Mouse (Mus musculus) megakaryocyte-erythroid progenitor cell, adult 5-6 weeks (primary cell): ENCODE data around the gene A630023A22Rik. TPM values are rescaled to one million over a fixed set of nuclear protein-coding genes. Genes with fewer than 3 reads are reported as not detected.

Experiments
- ATAC-seq: replicated peaks from 2 replicates; pipeline ENCODE4 v1.8.0; 2016; ENCODE audit warnings: mild to moderate bottlenecking, inconsistent platforms; ENCODE audit not compliant: severe bottlenecking, poor library complexity, low FRiP score, low TSS enrichment
- total RNA-seq, 2 experiments: library from RNA; stranded (forward) in 1 of 2; stranded (reverse) in 1 of 2; fragments of 200-1000, 215-1000 nt in 1 of 2; fragments of >200 nt in 1 of 2; fragmentation: Nextera tagmentation in 1 of 2; gene quantifications; 2 replicates each; pipeline ENCODE4 v1.2.3; 2014 to 2017

The A630023A22Rik gene
- total RNA-seq, 2 experiments from 2014 or later = not detected

DNA sequence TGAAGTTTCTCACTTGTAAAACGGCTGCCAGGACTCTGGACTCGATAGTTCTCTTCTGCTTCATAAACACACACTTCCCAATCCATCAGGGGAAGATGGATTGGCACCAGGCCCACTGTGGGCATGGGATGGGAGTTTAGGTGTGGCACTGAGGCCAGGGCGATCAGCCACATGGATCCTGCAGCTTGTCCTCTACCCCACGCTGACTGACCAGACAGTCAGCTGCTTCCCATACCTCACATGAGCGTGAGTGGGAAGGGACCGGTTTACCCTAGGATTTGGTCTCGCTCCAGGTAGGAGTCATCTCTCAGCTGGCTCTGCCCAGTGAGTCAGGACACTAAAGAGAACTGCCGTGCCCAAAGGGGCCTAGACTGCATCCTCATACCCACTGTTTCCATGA, 12.8 kb downstream of the A630023A22Rik start:
- no peak for ATAC-seq

DNA sequence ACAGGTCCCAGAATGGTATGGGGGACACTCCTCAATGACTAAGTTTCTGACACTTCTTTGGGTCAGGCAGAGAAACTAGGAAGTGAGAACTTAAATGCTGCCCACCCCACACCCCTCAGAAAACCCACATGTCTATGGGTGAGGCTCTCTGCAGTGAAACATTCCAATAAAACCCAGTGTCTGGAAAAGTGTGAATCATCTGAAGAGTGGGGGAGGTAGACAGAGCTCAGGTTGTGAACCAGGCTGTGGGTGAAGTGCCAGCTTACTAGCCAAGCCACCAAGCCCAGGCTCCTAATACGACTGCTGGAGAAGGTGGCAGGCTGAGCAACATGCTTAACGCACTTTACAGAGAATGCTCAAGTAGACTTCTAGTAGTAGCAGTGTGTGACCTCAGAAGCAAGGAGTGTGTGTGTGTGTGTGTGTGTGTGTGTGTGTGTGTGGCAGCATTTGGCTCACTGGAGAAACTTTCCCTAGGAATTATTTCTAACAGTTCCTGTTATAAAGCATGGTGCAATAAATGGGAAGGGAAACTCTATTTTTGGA, 14.6 kb downstream of the A630023A22Rik start:
- ATAC-seq = no peak

DNA sequence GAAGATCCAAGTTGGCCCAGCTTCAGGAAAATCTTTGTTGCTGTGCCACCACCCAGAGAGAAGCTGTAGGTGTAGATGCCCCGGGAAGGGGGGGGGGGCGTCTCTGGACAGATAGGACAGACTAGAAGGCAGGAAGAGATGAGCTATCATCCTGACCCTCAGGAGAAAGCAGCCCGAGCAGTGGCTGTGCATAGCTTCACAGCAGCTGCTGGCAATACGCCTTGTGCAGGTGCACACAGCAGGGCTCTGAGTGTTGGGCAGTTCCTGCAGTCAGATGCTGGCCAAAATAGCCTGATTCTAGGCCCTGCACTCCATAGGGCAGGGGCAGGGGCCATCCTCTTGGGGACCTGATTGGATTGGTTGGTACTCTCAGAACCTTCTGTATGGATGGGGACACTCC, 15.7 kb downstream of the A630023A22Rik start:
- ATAC-seq = no peak

DNA sequence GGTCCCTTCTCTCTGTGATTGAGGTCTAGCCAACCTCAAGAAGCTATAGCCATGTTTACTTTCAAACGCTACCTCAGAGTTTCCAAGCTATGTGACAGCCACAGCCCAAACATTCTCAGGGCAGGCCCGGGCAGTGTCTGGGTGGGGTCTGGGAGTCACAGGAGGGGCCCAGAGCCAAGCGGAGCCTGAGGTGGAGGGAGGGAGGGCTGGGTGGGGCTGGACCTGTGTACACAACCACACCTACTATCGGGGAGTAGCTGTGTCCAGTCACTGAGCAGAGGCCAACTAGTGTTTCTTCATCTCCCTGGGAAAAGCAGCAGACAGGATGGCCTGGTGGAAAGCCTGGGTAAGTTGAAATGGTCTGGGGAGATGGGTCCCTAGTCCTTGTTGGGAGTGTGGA, 16.8 kb downstream of the A630023A22Rik start, which contains the start of gene Anxa8:
Anxa8 (plus strand) TSS at position 251 of the 400 bp plus-strand sequence.
- no peak for ATAC-seq

DNA sequence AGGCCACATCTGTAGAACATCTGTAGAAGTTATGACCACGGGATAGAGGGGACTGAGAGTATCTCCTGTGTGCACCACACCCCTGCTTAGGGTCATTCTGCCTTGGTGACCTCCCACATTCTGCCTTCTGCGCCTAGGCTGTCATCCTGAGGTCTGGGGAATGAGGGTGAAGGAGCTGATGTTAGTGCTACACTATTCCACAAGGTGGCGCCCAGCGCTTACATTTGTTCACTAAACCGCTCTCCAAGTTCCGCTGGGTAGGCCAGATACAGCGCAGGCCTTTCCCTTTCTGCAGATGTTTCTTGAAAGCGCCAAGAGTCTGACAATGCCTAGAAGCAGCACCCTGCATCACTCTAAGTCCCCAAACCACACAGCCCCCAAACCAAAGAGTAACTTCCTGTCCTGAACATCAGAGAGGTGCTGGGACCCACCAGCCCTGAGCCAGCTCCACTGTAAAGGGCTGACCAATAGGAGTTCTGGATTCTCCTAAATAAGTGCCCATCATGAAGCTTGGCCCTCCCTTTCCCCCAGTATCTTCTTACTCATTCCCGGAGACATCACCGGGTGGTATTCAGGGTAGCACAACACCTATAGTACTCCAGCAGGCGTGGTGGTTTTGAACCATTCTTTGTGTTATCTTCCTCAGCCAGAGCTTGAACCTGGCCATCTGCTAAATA, 22.1 kb downstream of the A630023A22Rik start:
- peak; percentile 73 for ATAC-seq

DNA sequence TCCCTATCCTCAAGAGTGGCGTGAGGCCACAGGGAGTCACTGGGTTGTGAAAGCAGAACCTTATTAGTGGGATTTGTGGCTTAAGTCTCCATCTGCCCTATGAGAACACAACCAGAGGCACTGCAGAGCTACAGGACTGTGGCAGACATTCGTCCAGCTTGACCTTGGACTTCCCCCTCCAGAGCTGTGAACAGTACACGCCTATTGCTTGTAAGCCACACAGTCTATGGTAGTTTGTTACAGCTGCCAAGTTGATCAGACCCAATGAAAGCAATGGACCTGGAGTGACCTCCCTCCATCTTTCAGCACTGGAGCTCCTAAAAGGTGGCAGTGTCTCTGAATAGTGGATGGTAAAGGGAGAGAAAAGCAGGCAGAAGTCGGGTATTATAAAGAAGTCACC, 24.3 kb downstream of the A630023A22Rik start:
- ATAC-seq = no peak

DNA sequence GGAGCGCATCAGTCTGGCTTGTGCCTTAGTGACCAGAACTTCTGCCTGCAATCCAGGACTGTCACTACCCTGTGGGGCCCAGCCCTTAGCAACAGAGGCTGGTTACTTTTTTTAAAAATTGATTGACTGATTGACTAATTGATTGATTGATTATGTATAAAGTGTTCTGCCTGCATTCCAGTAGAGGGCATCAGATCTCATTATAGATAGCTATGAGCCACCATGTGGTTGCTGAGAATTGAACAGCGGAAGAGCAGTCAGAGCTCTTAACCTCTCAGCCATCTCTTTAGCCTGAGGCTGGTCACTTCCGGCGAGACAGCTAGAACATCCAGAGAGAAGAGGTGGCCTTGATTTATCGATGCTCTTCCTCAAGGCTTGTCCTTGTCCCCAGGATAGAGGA, 25.3 kb downstream of the A630023A22Rik start:
- no peak for ATAC-seq

DNA sequence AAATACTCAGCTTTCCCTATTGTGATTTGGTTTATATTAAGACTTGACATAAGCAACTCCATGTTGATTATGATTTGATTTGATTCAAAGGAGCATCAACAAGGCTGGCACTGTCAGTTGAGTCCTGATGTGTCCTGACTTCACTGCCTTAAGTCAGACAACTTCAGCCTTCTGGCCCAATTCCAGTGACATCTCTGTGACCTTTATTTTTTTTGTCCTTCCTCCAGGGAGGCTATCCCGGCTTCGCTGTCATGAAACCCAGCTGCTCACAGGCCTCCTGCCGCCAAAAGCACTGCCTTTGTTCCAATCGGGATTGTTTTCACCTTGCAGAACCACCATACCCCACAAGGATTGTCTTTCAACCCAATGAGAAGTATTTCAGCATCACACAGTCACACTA, 27.2 kb downstream of the A630023A22Rik start:
- no peak for ATAC-seq

DNA sequence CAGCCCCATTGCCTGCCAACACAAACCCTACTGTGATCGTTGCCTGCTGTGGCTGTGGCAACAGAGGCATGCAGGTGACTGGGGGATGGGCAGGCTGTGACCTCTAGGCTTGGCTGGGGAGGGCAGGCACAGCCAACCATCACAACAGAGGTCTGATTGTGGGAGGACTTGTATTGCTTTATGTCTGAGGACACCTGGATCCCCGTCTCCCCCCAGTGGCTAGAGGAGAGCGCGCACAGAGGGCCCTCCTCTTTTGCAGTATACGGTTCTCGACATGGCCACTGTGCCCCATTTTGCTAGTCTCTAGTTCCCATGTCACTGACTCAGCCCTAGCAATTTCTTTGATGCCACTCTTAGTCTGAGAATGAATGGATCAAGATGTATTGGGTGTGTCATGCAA, 30.9 kb downstream of the A630023A22Rik start:
- ATAC-seq = no peak

DNA sequence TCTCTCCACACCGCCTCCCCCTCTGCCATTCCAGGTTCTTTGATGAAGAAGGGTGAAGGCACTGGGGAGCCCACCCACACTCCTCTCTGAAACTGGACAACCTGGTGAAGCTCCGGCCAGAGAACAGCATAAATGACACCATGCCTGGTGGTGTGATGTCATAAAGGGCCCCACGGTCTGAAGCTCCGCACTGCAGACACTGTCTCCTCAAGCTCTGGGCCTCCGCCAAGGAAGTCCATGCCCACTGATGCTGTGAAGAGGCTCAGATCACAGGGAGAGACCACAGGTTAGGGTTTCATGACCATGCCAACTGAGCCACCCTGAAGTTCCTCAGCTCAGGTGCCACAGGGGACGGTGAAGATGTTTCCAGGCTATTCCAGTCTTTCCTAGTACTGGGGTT, 50.0 kb downstream of the A630023A22Rik start, which contains the start of gene Antxrl:
Antxrl (plus strand) TSS at position 192 of the 400 bp plus-strand sequence.
- no peak for ATAC-seq

DNA sequence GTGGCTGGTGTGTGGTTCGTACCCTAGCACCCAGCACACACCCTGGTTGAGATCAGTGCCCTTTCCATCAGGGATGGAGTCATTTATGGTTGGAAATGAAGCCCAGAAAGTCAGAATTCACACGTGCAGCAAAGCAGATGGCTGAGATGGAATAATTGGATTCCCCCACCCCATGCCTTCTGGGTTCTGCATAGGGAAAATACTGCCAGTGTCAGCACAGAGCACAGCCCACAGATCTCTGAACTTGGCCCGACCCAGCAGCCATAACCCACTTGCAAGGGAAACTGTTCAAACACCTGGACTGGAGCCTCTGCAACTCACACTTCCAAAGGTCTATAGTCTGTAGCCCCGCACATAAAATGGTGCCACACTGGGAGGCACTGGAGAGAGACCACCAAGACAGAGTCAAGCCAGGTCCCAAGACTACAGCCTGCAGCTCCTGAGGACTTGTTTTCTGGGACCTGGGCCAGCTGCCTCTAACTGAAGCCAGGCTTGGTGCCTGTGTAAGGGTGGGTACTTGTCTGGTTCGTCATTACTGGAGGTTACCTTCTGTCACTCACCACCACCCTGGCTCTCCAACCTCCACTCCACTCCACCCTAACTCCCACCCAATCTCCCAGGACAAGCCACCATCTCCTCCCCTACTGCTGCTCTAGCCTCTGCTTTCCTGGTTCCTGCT, 52.3 kb downstream of the A630023A22Rik start:
- no peak for ATAC-seq

DNA sequence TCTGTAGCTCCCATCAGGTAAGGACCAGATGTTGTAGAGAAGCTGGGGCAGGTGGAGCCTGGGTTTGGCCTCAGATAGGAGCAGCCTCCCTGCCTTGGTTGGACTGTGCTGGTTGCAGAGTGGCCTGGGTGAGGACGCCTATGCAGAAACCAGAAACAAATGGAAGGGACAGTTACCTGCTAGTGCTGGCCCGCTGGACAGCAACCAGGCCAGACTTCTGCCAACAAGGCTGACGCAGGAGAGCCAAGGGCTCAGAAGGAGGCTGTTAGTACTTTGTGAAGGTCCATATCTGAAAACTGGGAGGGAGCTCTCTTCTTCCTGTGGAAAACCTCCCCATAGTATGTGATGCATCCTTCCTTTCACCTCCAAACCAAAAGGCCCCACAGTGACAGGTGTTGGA, 59.2 kb downstream of the A630023A22Rik start:
- ATAC-seq = no peak

DNA sequence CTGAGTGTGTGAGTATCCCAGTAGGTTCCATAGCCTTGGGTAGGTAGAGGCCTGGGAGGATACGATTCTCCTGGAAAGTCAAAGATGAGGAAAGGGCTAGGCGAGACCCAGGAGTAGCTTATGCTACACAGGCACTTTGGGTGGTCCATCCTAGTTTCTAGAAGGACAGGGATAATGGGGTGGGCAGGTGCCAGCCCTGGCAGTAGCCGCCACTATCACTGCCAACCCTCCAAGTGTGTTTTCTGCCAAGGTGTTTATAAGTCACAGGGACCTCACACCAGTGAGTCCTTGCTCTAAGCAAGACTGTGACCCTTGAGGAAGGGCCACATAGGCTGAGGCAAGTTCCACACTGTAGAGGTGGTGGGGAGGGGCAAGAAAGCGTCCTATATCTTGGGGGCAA, 61.3 kb downstream of the A630023A22Rik start:
- no peak for ATAC-seq

DNA sequence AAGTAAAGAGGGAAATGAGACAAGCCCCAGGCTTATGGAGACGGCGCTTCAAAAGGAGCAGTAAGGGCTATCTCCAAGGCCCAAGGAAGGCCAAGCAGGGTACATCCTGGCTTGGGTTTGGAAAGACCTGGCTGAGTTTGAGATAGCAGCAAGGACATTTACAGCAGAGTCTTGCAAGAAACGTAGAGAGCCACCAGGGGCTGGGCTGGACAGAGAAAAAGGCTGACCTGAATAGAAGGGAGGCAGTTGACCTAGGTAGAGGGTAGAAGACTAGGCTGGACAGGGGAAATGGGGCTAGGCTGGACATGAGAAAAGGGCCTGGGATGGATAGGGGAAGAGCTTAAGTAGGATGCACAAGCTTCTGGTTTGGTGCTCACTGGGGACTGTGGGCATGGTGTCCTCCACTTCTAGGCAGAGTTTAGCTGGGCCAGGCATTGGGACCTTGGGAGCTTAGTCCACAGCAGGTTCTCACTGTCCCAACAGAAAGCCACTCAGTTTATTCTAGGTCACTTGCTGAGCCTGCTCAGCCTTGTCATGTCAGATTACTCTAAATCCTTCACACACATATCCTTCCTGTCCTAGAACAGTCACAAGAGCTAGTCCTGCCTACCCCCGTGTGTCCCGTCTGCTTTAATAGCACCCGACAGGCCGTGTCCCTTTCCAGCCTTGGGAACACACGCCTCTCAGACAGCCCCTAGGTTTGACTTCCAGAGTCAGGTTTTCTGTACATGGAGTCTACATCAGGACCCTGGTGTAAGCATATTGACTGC, 68.5 kb downstream of the A630023A22Rik start:
- ATAC-seq = no peak

DNA sequence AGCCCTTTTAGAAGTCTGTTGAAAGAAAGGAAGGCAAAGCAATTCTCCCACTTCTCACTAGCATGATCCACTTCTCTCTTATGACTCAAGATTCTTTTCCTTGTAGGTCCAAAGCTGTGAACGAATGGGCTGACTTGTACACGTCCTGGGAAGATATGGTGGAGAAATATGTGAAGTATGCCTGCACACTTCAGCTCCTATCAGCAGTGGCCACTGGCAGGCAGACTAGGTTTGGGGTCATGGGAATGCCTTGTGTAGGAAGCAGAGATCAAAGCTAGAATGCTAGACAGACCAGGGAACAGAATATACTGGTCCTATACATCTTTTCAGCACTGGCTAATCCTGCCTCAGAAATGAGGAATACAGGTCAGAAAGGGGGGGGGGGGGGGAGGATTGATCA, 75.8 kb downstream of the A630023A22Rik start:
- no peak for ATAC-seq

DNA sequence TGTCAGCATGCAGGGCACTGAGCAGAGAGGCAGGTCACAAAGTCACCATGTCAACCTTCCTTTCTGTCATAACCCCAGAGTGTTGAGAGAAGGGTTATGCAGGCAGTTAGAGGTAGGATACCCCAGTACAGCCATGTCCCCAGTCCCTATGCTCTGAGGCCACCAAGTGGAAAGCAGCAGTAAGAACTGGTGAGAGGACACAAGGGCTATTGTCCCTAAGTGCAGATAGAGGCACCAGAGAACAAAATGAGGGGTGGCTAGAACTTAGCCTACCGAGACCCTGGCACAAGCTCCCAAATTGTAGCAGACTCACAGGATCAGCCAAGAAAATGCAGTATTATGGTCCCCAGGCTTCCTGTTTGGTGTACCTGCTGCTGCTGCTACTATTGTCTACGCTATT, 85.6 kb downstream of the A630023A22Rik start:
- ATAC-seq = no peak

DNA sequence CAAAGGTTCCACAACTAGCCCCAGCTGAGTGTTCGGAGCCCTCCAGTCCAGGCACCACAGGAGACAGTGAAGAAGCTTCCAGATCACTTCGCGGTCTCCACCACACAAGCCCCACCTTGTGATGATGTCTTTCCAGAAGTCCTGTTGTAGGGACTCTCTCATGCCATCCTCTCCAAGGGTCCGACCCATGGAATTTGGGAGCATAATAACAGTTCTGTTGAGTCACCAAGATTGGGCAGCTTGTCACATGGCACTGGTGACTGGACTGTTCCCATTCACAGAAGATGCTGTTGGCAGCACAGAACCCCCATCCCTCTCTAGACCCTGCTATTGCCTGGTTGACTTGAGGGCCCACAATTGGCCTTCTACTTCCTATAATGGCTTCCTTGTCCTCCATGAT, 86.2 kb downstream of the A630023A22Rik start, which contains the start of gene Gm5460:
Gm5460 (plus strand) TSS at position 378 of the 400 bp plus-strand sequence.
- ATAC-seq = no peak

DNA sequence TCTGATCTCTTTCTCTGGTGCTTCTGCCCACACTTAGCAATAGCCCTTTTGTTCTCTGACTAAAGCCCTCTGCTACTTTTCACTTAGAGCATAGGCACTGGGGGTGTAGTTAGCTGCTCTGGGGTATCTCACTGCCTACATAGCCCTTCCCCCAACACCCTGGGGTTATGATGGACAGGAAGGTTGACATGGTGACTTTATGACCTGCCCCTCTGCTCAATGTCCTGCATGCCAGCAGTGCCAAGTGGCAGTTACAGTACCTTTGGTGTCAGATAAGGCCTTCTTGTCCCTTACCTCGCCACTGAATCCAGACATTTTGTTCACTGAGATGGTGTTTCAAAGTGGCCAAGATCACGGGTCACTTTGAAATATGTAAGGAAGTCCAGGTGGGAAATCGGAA, 87.5 kb downstream of the A630023A22Rik start, which contains the start of gene Gm30083:
Gm30083 (minus strand) TSS at position 120 of the 400 bp plus-strand sequence.
- no peak for ATAC-seq

DNA sequence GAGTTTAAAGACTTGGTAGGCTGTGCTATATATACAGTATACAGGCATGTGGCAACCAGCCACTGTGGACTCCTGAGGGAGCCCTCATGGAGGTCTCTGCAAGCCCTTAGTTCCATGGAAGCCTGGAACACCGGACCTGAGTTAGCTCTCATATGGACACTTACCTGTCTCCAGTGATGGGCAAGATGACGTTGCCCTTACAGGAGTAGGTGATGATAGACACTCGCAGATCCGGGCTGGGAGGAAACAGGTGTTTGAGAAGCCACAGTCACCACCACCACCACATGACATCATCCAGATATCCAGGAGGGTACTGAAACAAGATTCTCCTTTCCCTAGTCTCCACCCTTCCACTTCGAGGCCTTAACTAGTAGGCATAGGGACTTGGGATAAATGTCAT, 100.2 kb downstream of the A630023A22Rik start:
- ATAC-seq = no peak

DNA sequence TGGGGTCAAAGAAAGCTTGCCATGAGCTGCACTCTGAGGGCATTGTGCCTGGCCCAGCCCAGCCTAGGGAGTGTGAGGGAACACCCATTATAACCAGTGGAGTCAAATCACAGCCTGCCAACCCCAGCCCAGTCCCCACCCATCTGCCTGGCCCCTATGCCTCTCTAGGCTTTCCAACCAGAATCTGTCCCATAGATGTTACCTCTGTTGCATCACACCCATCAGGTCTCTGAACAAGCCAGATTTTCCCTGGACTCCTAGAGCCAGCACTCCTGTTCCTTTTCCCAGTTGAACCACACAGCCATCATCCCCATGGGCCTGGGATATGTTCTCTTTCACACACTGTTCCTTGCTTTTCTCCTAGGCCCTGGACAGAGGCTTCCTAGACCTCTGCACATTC, 101.1 kb downstream of the A630023A22Rik start:
- ATAC-seq = no peak
